Mouse (Mus musculus): ENCODE data around the gene Six2. TPM values are rescaled to one million over a fixed set of nuclear protein-coding genes. Genes with fewer than 3 reads are reported as not detected.
A peak's percentile ranks its signal among the peaks of the same experiment; 100 is the strongest.
"Not testable (repeated sequence)": the region's sequence is repeated elsewhere in the genome, so short reads cannot be mapped to it uniquely, and the experiment has no call there.

The Six2 gene
- total RNA-seq, 2 experiments from 2014 or later = 1.4 to 1.8 TPM

DNA sequence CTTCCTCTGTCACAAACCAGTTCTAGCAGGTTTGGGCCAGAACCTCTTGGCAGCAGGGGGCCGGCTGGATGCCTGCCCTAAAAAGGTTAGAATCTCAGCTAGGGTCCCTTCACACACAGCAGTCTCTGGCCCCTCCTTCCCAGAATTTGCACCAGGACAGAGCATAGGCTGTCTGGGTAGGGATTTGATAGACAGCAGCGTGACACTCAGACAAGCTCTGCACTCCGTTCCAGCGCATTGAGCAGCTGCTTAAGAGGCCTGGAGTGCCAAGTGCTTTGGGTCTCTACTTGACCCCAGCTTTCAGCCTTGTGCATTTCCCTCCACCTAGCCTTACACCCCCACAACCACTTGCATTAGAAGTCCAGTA lies 2.9 kb upstream of the Six2 start:
- no peak for DNase-seq
- intact Hi-C loops (cut with DNase I) = no loop called here

DNA sequence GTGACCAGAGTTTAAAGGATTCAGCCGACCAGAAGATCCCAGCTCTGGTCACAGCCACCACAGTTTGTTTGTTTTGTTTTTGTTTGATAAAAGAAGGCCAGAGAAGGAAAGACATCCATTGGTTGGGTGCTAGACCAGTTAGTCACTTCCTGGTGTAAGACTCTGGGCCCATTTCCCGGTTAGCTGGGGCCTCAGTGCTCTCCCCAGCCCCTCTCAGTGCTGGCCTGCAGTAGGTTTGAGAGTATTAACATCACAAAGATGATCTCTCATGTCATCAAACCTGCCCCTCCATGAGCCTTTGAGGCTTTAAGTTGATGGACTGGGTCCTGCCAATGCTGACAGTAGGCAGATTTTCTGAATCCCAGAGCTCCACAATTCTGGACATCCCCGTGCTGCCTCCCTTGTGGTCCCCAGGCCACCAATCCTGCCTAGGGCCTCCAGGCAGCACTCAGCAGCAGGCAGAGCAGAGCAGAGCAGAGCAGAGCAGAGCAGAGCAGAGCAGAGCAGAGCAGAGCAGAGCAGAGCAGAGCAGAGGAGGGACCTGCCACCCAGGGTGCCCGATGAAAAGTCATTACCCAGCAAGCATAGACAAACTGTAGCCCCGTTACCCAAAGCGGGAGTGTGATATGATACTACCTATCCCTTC lies 2.4 kb upstream of the Six2 start:
- intact Hi-C loops (cut with DNase I) = no loop called here

DNA sequence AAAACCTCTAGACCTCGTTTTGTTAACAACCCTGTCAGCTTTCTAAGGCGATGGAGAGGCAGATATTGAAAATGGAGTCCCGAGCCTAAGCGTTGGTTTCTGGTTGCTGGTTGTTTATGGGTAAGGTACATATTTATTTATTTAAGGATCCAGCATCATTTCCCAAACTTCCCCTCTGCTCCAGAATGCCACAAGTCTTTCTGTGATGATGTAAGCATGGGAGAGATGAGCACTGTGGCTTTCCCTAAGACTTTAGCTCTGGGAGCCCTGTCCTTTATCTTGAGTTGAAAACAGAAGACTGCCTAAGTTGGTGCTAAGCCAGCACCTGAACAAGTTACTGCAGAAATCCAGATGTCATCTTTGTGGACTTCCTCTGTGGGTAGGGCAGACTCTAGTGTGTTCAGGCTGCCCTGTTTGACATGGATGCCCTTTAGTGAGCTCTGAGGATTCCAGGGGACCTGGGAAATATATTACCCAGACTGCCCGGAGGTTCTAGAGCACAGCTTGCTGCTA lies 1.8 kb upstream of the Six2 start:
- DNase-seq = no peak
- intact Hi-C loops (cut with DNase I) = loop anchor here (5.0 kb wide), 1 partner anchor 107 kb away; no protein-coding TSS in a partner anchor

More for the DNA sequence above, 2.4 kb upstream of the Six2 start:
- DNase-seq = no peak

GRCm38 (mm10) chr17:85688911-85689806 lies 1.1 kb upstream of the Six2 start:
- no peak for DNase-seq
- intact Hi-C loops (cut with DNase I) = loop anchor here (5.0 kb wide), 1 partner anchor 108 kb away; no protein-coding TSS in a partner anchor

GRCm38 (mm10) chr17:85687421-85688235 lies 446 bp downstream of the Six2 start:
- intact Hi-C loops (cut with DNase I) = loop anchor here (5.0 kb wide), 1 partner anchor 110 kb away; no protein-coding TSS in a partner anchor
- DNase-seq = no peak

GRCm38 (mm10) chr17:85686476-85687420 lies 1.3 kb downstream of the Six2 start:
- DNase-seq = no peak
- intact Hi-C loops (cut with DNase I) = loop anchor here (5.0 kb wide), 1 partner anchor 111 kb away; no protein-coding TSS in a partner anchor

- no peak for DNase-seq
- intact Hi-C loops (cut with DNase I) = loop anchor here (5.0 kb wide), 1 partner anchor 112 kb away; no protein-coding TSS in a partner anchor
Measured at GRCm38 (mm10) chr17:85685689-85686281, 2.3 kb downstream of the Six2 start.

- no peak for DNase-seq
- intact Hi-C loops (cut with DNase I) = loop anchor here (5.0 kb wide), 1 partner anchor 112 kb away; no protein-coding TSS in a partner anchor
Measured at GRCm38 (mm10) chr17:85684841-85685688, 3.0 kb downstream of the Six2 start.

- DNase-seq; intact Hi-C loops (cut with DNase I): not testable (repeated sequence)
Measured at GRCm38 (mm10) chr17:85684436-85684835, 3.6 kb downstream of the Six2 start.

DNA sequence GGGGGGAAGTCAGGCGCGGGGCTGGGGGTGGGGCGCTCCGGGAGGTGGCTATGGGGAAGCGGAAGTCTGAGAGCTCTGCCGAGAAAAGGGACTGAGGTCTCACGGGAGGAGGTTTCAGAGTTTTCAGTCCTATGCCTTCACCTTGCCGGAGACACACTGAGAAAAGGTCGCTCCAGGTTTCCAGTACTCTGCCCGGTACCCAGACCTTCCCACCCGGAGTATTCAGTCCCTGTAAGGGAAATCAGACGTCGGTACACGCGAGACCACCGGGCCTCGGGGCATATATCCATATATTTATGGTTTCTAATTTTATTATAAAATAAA lies 4.1 kb downstream of the Six2 start:
- no peak for DNase-seq
- intact Hi-C loops (cut with DNase I) = no loop called here

GRCm38 (mm10) chr17:85683111-85683983 lies 4.7 kb downstream of the Six2 start:
- no peak for DNase-seq
- intact Hi-C loops (cut with DNase I) = no loop called here

DNA sequence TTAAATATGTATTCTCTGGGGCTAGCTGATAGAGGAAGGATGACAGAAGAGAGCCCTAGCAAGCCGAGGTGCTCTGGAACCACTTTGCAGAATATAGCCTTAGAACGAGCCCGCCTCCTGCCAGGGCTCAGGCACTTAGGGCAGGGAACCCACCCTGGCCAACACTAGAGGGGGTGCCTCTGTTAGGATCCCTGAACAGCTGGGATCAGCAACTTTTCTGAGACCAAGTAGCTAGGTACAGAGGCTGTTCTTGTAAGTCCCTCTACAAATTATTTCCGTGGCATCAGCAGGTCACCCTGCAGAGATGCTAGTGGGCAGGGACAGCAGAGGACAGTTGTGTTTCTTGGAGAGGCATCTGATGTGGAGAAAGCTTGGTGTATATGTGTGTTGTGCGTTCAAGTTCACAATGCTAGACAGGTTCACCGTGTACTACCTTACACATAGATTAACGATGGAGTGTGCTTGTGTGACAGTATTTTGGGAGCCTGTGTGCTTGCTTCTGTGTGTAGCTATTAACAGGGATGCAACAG lies 5.8 kb downstream of the Six2 start:
- intact Hi-C loops (cut with DNase I) = no loop called here
- no peak for DNase-seq

DNA sequence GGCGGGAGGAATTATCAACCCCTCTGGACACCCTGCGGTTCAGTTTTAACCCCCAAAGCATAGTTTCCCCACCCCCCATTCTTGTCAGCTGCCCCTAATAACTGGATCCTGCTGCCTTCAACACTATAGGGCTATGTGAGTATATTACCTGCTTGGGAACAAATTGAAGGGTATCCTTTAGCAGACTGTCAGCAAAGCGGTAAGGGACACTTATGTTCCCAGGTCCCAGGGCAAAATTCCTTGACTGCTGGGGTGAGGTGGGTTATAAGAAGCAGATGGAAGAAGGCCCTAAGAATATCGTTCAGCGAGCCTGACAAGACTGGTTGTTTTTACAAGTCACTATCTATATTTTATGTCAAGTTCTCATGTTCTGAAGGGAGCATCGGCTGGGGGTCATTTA lies 6.3 kb downstream of the Six2 start:
- intact Hi-C loops (cut with DNase I) = no loop called here
- no peak for DNase-seq

DNA sequence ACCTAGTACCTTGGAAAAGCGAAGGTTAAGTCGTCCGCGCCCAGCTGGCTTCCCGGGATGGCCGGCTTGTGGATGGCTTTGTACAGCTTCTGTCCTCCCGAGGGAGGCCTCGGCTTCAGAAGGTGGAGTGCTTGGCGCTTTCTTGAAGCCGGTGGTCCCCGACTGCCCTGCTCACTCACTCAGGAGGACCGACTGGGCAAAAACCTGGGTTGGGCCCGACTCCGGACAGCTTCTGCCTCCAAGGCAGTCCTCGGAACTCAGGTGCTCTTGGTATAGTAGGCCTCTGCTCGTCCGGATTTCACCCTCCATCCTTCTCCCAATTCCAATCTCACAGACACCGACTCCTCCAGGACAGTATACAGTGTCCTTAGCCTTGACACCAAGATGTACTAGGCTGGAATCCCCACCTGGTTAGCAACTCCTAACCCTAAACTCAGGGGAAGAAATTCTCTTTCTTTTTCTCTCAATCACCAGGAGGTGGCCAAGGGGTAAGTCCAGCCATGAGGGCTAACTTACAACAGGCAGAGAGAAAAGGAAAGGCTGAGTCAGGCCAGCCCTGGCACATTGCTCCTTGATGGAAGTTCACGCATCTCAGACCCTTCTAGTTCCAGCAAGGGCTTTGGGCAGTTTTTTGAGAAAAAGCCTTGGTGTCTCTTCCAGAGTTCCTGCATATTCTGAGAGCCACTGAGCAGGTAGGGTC lies 7.1 kb downstream of the Six2 start:
- intact Hi-C loops (cut with DNase I) = no loop called here
- no peak for DNase-seq

DNA sequence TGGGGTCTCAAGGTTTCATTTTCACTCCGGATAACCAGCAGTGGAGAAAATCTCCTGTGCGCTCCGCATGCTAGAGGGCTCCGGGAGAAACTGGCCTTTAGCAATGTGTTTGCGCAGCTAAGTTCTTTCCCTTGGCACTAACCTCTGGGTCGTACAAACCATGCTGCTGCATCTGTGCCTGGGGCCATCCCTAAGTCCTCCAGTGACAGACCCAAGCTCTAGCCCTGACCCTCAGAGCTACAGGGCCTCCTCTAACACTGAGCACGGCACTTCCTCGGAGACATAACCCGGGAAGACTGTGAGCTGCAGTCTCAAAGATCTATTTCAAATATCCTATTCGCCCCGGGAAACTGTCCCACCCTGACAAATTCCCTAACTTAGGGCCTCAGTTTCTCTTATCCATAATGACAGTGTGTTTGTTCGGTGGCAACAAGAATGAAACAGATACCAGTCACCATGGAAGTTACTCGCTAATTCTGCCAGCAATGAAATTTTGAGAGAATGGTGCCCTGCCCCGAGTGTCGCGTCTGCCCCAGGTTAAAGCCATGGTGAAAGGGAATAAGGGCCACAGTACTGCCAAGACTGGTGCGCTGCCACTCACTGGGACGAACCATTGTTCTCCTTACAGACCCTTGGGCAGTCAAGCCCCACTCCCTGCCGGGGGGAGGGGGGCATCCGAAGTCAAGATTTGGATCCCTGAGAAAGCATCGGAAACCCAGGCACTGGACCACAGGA lies 7.8 kb downstream of the Six2 start:
- intact Hi-C loops (cut with DNase I) = no loop called here

DNA sequence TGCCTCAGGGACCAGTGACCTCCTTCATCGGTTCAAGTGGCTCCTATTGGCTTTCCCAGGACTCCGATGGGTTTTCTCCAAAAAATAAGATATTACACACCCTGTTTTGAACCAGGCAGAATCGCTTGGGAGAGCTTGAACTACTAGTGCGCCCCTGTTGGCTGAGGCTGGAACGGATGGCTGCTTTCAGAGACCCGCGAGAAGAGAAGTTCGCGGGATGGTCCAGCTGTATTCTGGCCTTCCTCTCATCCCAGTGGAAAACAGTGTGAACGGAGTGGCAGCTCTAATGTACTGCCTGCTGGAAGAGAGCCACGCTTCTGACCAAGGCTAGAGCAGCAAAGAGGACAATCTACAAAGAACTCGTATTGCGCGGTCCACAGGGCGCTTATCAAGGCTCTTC lies 8.4 kb downstream of the Six2 start:
- intact Hi-C loops (cut with DNase I) = no loop called here
- peak; percentile 35 for DNase-seq

More for the DNA sequence above, 7.8 kb downstream of the Six2 start:
- DNase-seq = no peak

All from left cerebral cortex, postnatal 4 days (tissue).